Mouse (Mus musculus) intestine, postnatal 0 days (tissue): ENCODE results near the gene Setx. TPM values are rescaled to one million over a fixed set of nuclear protein-coding genes. Genes with fewer than 3 reads are reported as not detected.

Source experiments
- ATAC-seq: fragments of 200-750 bp; cut with Nextera tagmentation; 2 replicates; pipeline ENCODE4 v1.8.0; 2017; ENCODE audit warnings: mild to moderate bottlenecking, moderate TSS enrichment, moderate library complexity
- H3K27ac ChIP-seq: fragments of 300-500 bp; sonication (generic); 2 replicates; pipeline ENCODE4 v1.5.1; 2014; ENCODE audit warnings: mild to moderate bottlenecking, low read depth, low read length, moderate library complexity
- H3K27me3 ChIP-seq: fragments of 300-500 bp; sonication (generic); replicated peaks from 2 replicates; pipeline ENCODE4 v1.6.1; 2014; ENCODE audit warnings: low read length, mixed read lengths; ENCODE audit not compliant: control insufficient read depth, insufficient read depth
- H3K36me3 ChIP-seq: fragments of 300-500 bp; sonication (generic); 2 replicates; pipeline ENCODE4 v1.6.1; 2014; ENCODE audit warnings: mild to moderate bottlenecking, moderate library complexity; ENCODE audit not compliant: control insufficient read depth, insufficient read depth
- H3K4me1 ChIP-seq: fragments of 300-500 bp; sonication (generic); replicated peaks from 2 replicates; pipeline ENCODE4 v1.6.1; 2014; ENCODE audit warnings: antibody characterized with exemption, low read length, mixed read lengths; ENCODE audit not compliant: control insufficient read depth, insufficient read depth
- H3K4me2 ChIP-seq: fragments of 300-500 bp; sonication (generic); replicated peaks from 2 replicates; pipeline ENCODE4 v1.6.1; 2014; ENCODE audit warnings: low read depth, mild to moderate bottlenecking, moderate library complexity
- H3K4me3 ChIP-seq: fragments of 300-500 bp; sonication (generic); 2 replicates; pipeline ENCODE4 v1.5.1; 2014; ENCODE audit warnings: low read depth, low read length
- H3K9ac ChIP-seq: fragments of 300-500 bp; sonication (generic); 2 replicates; pipeline ENCODE4 v1.6.1; 2014; ENCODE audit warnings: mild to moderate bottlenecking, low read depth, low read length
- H3K9me3 ChIP-seq: fragments of 300-500 bp; sonication (generic); 2 replicates; pipeline ENCODE4 v1.6.1; 2016; ENCODE audit warnings: mixed run types; ENCODE audit not compliant: control insufficient read depth
- CTCF ChIP-seq: sonication (generic); IDR thresholded peaks from 2 replicates; pipeline ENCODE4 v1.5.1; 2016; ENCODE audit warnings: low read depth, mild to moderate bottlenecking, control low read depth, antibody characterized with exemption, moderate library complexity
- WGBS: fragments of 180-500 bp; shearing (Covaris S2); extraction: QIAGEN DNeasy Blood & Tissue Kit; methylation state at CpG from one replicate; pipeline ENCODE4 v1.1.7; 2014; 5-methylcytosine and 5-hydroxymethylcytosine counted together
- polyA plus RNA-seq: library from polyadenylated mRNA; unstranded; fragments of >200 nt; fragmentation: Nextera tagmentation; extraction: Ambion mirVana; gene quantifications from 2 replicates; pipeline ENCODE4 v1.2.1, GENCODE M21; 2015

Gene Setx
- polyA plus RNA-seq, 1 experiment from 2014 or later = 4.3 TPM

- no peak for ATAC-seq
Observed at GRCm38 (mm10) chr2:29199909-29200308, 75.9 kb downstream of the Setx start.

GRCm38 (mm10) chr2:29201223-29201955 lies 77.4 kb downstream of the Setx start:
- peaks cover 7% of the 10 kb centered on the region; the same call in 1 of the 2 replicates for H3K27me3 ChIP-seq
- H3K9me3 ChIP-seq = no peaks in the 10 kb centered on the region
- no peaks in the 10 kb centered on the region for H3K4me1 ChIP-seq
- 62% methylated on average over 11 of the region's 11 CpGs for whole genome bisulfite sequencing
- TF ChIP-seq CTCF = no peak
- no peak for ATAC-seq
- no peaks in the 10 kb centered on the region for H3K36me3 ChIP-seq
- no peak overlapping the region for H3K4me3 ChIP-seq
- H3K4me2 ChIP-seq = no peak overlapping the region
- H3K9ac ChIP-seq = no peak overlapping the region
- no peak overlapping the region for H3K27ac ChIP-seq

More at GRCm38 (mm10) chr2:29199909-29200308, 75.9 kb downstream of the Setx start:
- peak; percentile 78 for TF ChIP-seq CTCF
- H3K9me3 ChIP-seq = no peaks in the 10 kb centered on the region
- H3K9ac ChIP-seq = no peak overlapping the region
- H3K4me1 ChIP-seq = 0 out of 2 replicates have a peak, but pooled peaks cover 1% of the 10 kb centered on the region
- H3K4me2 ChIP-seq = no peak overlapping the region
- peaks cover 15% of the 10 kb centered on the region for H3K27me3 ChIP-seq
- H3K27ac ChIP-seq = no peak overlapping the region
- no peak overlapping the region for H3K4me3 ChIP-seq
- H3K36me3 ChIP-seq = no peaks in the 10 kb centered on the region
- 0% methylated on average over 3 of the region's 3 CpGs for WGBS

GRCm38 (mm10) chr2:29206156-29206555 lies 82.2 kb downstream of the Setx start:
- Histone ChIP-seq H3K9ac (no peak overlapping the region), H3K4me3 (no peak overlapping the region), H3K9me3 (no peaks in the 10 kb centered on the region), H3K4me2 (no peak overlapping the region), H3K27ac (no peak overlapping the region), H3K36me3 (no peaks in the 10 kb centered on the region), H3K27me3 (no peaks in the 10 kb centered on the region), H3K4me1 (no peaks in the 10 kb centered on the region)
- TF ChIP-seq CTCF = no peak
- 43% methylated on average over 8 of the region's 8 CpGs for WGBS
- no peak for ATAC-seq

GRCm38 (mm10) chr2:29216286-29217012 lies 92.5 kb downstream of the Setx start:
- Histone ChIP-seq H3K36me3 (no peaks in the 10 kb centered on the region), H3K4me1 (no peaks in the 10 kb centered on the region), H3K27me3 (no peaks in the 10 kb centered on the region), H3K4me3 (no peak overlapping the region), H3K4me2 (no peak overlapping the region), H3K9ac (no peak overlapping the region), H3K9me3 (no peaks in the 10 kb centered on the region), H3K27ac (no peak overlapping the region)
- no peak for ATAC-seq
- WGBS = 57% methylated on average over 8 of the region's 8 CpGs
- peak; percentile 63 for TF ChIP-seq CTCF

GRCm38 (mm10) chr2:29217042-29217441 lies 93.1 kb downstream of the Setx start:
- H3K9me3 ChIP-seq = no peaks in the 10 kb centered on the region
- no peak overlapping the region for H3K4me3 ChIP-seq
- TF ChIP-seq CTCF = no peak
- no peak overlapping the region for H3K4me2 ChIP-seq
- H3K36me3 ChIP-seq = no peaks in the 10 kb centered on the region
- no peaks in the 10 kb centered on the region for H3K4me1 ChIP-seq
- no peak overlapping the region for H3K27ac ChIP-seq
- no peak for ATAC-seq
- H3K9ac ChIP-seq = no peak overlapping the region
- 85% methylated on average over 5 of the region's 5 CpGs for WGBS
- no peaks in the 10 kb centered on the region for H3K27me3 ChIP-seq

- Histone ChIP-seq H3K4me2 (no peak overlapping the region), H3K27ac (no peak overlapping the region), H3K9ac (no peak overlapping the region), H3K4me3 (no peak overlapping the region), H3K27me3 (no peaks in the 10 kb centered on the region), H3K36me3 (no peaks in the 10 kb centered on the region), H3K9me3 (no peaks in the 10 kb centered on the region), H3K4me1 (no peaks in the 10 kb centered on the region)
- peak; percentile 33 for TF ChIP-seq CTCF
- ATAC-seq = no peak
- 66% methylated on average over 10 of the region's 10 CpGs for WGBS
Observed at GRCm38 (mm10) chr2:29217897-29218296, 93.9 kb downstream of the Setx start.
